In genomic region chr1:182849556-182849955, GRCm38 (mm10) we compare ENCODE assay signal across 14 mouse cellular contexts.
DNase-seq lines count a peak whose midpoint lies in the region; ATAC-seq lines count a peak whose summit lies in the region.
"Had no signal": no experiment of that assay in that cellular context is flagged by ENCODE, and none has a peak within 500 bp of the region (broad histone marks: within the 10 kb centered on the region; RNA-seq: fewer than 3 reads in every experiment).

No protein-coding gene starts in this region.

- no peak overlapping the region for H3K4me3 ChIP-seq in midbrain, embryonic 14.5 days (replicated peaks; ENCODE audit: low read depth, low read length)

- H3K4me1 ChIP-seq in midbrain, embryonic 14.5 days (ENCODE audit: control insufficient read depth, insufficient read depth, low read length): 0 out of 2 replicates have a peak, but pooled peaks cover 5% of the 10 kb centered on the region

- peak overlapping the region; percentile 47 for H3K27ac ChIP-seq in midbrain, embryonic 14.5 days (replicated peaks; ENCODE audit: low read depth, low read length)
- H3K27ac ChIP-seq: liver, embryonic 14.5 days had no signal

- peak; percentile 82 for ATAC-seq in frontal cortex, adult (ENCODE audit: low TSS enrichment)
- ATAC-seq in midbrain, embryonic 14.5 days (ENCODE audit: low FRiP score, low TSS enrichment): no peak; the same call in 1 of the 2 replicates
- no peak for ATAC-seq in cerebellum, adult (ENCODE audit: insufficient number of reproducible peaks, low FRiP score, low TSS enrichment)

- no peak overlapping the region for H3K9ac ChIP-seq in midbrain, embryonic 14.5 days (replicated peaks; ENCODE audit: low read length)
- H3K9ac ChIP-seq: liver, embryonic 14.5 days had no signal

- intact Hi-C loops in left cerebral cortex, postnatal 14 days (cut with DNase I): no loop called here
- intact Hi-C loops in left cerebral cortex, postnatal 4 days (cut with DNase I): no loop called here

- no peaks in the 10 kb centered on the region for H3K27me3 ChIP-seq in midbrain, embryonic 14.5 days (ENCODE audit: control insufficient read depth, insufficient read depth, low read length)

- no peaks in the 10 kb centered on the region for H3K9me3 ChIP-seq in midbrain, embryonic 14.5 days (ENCODE audit: control insufficient read depth, low read length)

- WGBS in midbrain, embryonic 14.5 days: 46% methylated on average over 12 of the region's 12 CpGs

- no peak overlapping the region for H3K4me2 ChIP-seq in midbrain, embryonic 14.5 days (ENCODE audit: low read length)

- DNase-seq in frontal cortex, postnatal 14 days (ENCODE audit: low spot score in 2 of 2): no peak
- peak; percentile 41 to 42 for DNase-seq in left cerebral cortex, postnatal 14 days (ENCODE audit: low spot score in 2 of 2)
- no peak for DNase-seq in left cerebral cortex, postnatal 4 days
- peak; percentile 60 for DNase-seq in brain, adult 2 months (ENCODE audit: low read depth, low spot score)
- peak; percentile 65 for DNase-seq in midbrain, embryonic 14.5 days
- DNase-seq in urinary bladder, postnatal 4 days (ENCODE audit: low spot score in 2 of 2): no peak
- DNase-seq: cerebellum, adult 9-10 months; embryo, embryonic 11 days; heart, postnatal 4 days; kidney, adult 18-20 months; kidney, postnatal 25 days had no signal

- peaks cover 3% of the 10 kb centered on the region; the same call in 1 of the 2 replicates for H3K36me3 ChIP-seq in midbrain, embryonic 14.5 days (ENCODE audit: control insufficient read depth, insufficient read depth, low read length)

Comparison
In these comparisons a context has a peak if more than half of its experiments do, and no peak if none do; other contexts are left out.
1. DNase-seq: peak in left cerebral cortex, postnatal 14 days (2 of 2), brain, adult 2 months (single experiment) and midbrain, embryonic 14.5 days (single experiment); none in frontal cortex, postnatal 14 days (0 of 2), left cerebral cortex, postnatal 4 days (single experiment) and urinary bladder, postnatal 4 days (0 of 2).